Mouse (Mus musculus) stomach, postnatal 0 days (tissue): ENCODE results near the gene Prmt6. TPM values are rescaled to one million over a fixed set of nuclear protein-coding genes. Genes with fewer than 3 reads are reported as not detected.
A peak's percentile ranks its signal among the peaks of the same experiment; 100 is the strongest.

ENCODE experiments used
- ATAC-seq: fragments of 200-750 bp; cut with Nextera tagmentation; 2 replicates; pipeline ENCODE4 v1.8.0; 2017; ENCODE audit not compliant: low FRiP score, low TSS enrichment
- DNase-seq: peaks from one replicate; pipeline ENCODE4 v3.0.0-alpha.2; 2016; ENCODE audit warnings: low spot score
- H3K27ac ChIP-seq: fragments of 300-500 bp; sonication (generic); replicated peaks from 2 replicates; pipeline ENCODE4 v1.5.1; 2014; ENCODE audit warnings: mild to moderate bottlenecking, control low read depth
- H3K27me3 ChIP-seq: fragments of 300-500 bp; sonication (generic); 2 replicates; pipeline ENCODE4 v1.6.1; 2014; ENCODE audit warnings: low read length; ENCODE audit not compliant: control insufficient read depth, insufficient read depth
- H3K36me3 ChIP-seq: fragments of 300-500 bp; sonication (generic); 2 replicates; pipeline ENCODE4 v1.6.1; 2014; ENCODE audit warnings: low read length, mixed read lengths; ENCODE audit not compliant: control insufficient read depth, insufficient read depth
- H3K4me1 ChIP-seq: fragments of 300-500 bp; sonication (generic); replicated peaks from 2 replicates; pipeline ENCODE4 v1.6.1; 2014; ENCODE audit warnings: antibody characterized with exemption; ENCODE audit not compliant: control insufficient read depth, insufficient read depth
- H3K4me2 ChIP-seq: fragments of 300-500 bp; sonication (generic); replicated peaks from 2 replicates; pipeline ENCODE4 v1.6.1; 2014; ENCODE audit warnings: low read depth, mild to moderate bottlenecking, control low read depth, moderate library complexity
- H3K4me3 ChIP-seq: fragments of 300-500 bp; sonication (generic); 2 replicates; pipeline ENCODE4 v1.5.1; 2014; ENCODE audit warnings: low read depth, low read length, control low read depth
- H3K9ac ChIP-seq: fragments of 300-500 bp; sonication (generic); 2 replicates; pipeline ENCODE4 v1.6.1; 2014; ENCODE audit warnings: mild to moderate bottlenecking, low read length, control low read depth, mixed read lengths
- H3K9me3 ChIP-seq: fragments of 300-500 bp; sonication (generic); 2 replicates; pipeline ENCODE4 v1.6.1; 2016; ENCODE audit warnings: low read length; ENCODE audit not compliant: control insufficient read depth
- CTCF ChIP-seq: IDR thresholded peaks from 2 replicates; pipeline ENCODE4 v1.5.1; 2016; ENCODE audit warnings: antibody characterized with exemption, low read depth, mild to moderate bottlenecking, moderate library complexity
- EP300 ChIP-seq: optimal IDR thresholded peaks from 2 replicates; pipeline ENCODE3; 2016; ENCODE audit warnings: antibody characterized with exemption
- WGBS: fragments of 180-500 bp; shearing (Covaris S2); extraction: QIAGEN DNeasy Blood & Tissue Kit; methylation state at CpG from one replicate; pipeline ENCODE4 v1.1.7; 2014; 5-methylcytosine and 5-hydroxymethylcytosine counted together
- polyA plus RNA-seq: library from polyadenylated mRNA; unstranded; fragments of >200 nt; fragmentation: Nextera tagmentation; extraction: Ambion mirVana; gene quantifications from 2 replicates; pipeline ENCODE4 v1.2.1, GENCODE M21; 2015

Gene Prmt6
- polyA plus RNA-seq, 1 experiment from 2014 or later: 8.8 TPM

DNA sequence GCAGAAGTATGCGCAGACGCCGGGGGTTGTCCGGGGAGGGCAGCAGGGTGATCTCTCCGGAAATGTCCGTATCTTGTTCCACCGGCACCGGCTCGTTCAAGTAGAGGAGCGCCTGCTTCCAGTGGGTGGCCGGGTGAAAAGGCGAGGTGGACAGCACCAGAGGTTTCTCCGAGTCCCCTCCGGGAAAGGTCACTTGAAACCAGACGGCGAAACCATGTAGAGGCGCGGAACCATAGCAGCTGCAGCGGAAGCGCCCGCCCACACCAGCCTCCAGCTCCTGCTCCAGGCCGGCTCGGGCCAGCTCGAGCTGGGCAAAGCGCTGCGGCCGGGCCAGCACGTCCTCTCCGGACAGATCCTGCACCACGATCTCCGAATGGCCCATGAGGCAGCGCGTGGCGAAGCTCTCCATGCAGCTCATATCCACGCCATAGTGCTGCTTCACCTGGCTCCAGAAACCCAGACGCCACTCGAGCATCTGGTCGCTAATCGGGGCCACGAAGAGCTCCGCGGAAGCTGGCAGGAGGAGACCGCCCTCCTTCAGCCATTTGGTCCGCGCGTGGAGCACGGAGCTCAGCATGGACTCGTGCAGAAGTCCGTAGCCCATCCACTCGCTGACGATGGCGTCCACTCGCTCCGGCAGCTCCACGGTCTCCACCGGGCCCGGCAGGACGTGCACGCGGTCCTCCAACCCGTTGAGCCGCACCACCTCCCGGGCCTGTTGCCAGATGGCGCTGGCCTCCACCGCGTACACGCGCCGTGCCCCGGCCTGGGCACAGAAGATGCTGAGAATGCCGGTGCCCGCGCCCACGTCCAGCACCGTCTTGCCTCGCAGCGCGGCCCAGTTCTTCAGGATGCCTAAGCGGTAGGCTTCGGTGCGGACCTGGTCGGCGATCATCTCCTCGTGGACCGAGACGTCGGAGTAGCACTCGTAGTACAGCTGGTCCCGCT is 633 bp downstream of the Prmt6 start:
- H3K27ac ChIP-seq: peak overlapping the region; percentile 93
- WGBS: under 1% methylated on average over 89 of the region's 89 CpGs
- peak overlapping the region; percentile 77 for H3K4me2 ChIP-seq

DNA sequence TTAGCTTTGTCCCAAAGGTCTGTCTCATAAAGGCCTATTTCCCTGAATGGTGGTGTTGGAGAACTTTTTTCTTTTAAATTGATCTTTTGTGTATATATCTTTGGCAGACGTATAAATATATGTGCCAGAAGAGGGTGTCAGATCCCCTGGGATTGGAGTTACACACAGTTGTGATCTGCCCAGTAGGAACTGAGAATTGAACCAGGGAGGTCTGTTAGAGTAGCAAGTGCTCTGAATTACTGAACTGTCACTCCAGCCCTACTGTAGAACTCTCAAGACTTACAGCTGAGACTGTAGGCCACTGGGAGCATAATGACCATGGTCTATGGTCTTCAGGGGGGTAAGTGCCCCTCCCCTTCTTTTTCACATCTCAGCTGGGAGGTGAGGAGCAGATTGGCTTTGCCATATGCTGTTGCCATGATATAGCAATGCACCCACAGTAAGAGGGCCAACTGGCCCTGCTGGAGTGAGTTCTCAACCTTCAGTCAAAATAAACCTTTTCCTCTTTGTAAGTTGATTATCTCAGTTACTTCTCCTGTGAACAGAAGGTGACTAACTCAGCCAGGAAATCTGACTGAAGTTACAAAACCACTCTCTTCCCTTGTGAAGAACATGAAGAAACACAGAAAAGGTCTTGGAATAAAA is 13.9 kb downstream of the Prmt6 start:
- no peaks in the 10 kb centered on the region for H3K27me3 ChIP-seq
- no peaks in the 10 kb centered on the region for H3K9me3 ChIP-seq
- H3K36me3 ChIP-seq: no peaks in the 10 kb centered on the region
- H3K9ac ChIP-seq: no peak overlapping the region
- DNase-seq (no peak), ATAC-seq (no peak)
- H3K27ac ChIP-seq: no peak overlapping the region
- TF ChIP-seq CTCF: no peak
- no peak for TF ChIP-seq EP300
- no peaks in the 10 kb centered on the region for H3K4me1 ChIP-seq
- H3K4me3 ChIP-seq: no peak overlapping the region
- WGBS: 73% methylated on average over 1 of the region's 1 CpGs
- no peak overlapping the region for H3K4me2 ChIP-seq

More for the DNA sequence above, 633 bp downstream of the Prmt6 start:
- H3K36me3 ChIP-seq: peaks cover 6% of the 10 kb centered on the region; the same call in 1 of the 2 replicates
- no peaks in the 10 kb centered on the region for H3K27me3 ChIP-seq
- peak; percentile 94 for ATAC-seq
- peak overlapping the region; percentile 94 for H3K4me3 ChIP-seq
- 0 out of 2 replicates have a peak, but pooled peaks cover 4% of the 10 kb centered on the region for H3K4me1 ChIP-seq
- DNase-seq: peak; percentile 76
- no peaks in the 10 kb centered on the region for H3K9me3 ChIP-seq
- peak overlapping the region; percentile 65 for H3K9ac ChIP-seq
- TF ChIP-seq CTCF (peak; percentile 19), EP300 (no peak)

Other genes with a start within 250 kb of the Prmt6 start
- gene Ntng1, start 107.0 kb downstream of the Prmt6 start, polyA plus RNA-seq: 0.98 and 1.2 TPM in 2 replicates